Mouse (Mus musculus) WW6 (cell line): ENCODE data around the gene Prodh2.
"Not testable (repeated sequence)": the region's sequence is repeated elsewhere in the genome, so short reads cannot be mapped to it uniquely, and the experiment has no call there.

Experiments
- DNase-seq: peaks from one replicate; pipeline ENCODE4 v3.0.0-alpha.2; 2013; ENCODE audit warnings: low read depth, low spot score

Prodh2 gene

GRCm38 (mm10) chr7:30493401-30493931, at the start of gene Prodh2:
TSS of gene Prodh2 (plus strand) at chr7:30493622.
- no peak for DNase-seq

DNA sequence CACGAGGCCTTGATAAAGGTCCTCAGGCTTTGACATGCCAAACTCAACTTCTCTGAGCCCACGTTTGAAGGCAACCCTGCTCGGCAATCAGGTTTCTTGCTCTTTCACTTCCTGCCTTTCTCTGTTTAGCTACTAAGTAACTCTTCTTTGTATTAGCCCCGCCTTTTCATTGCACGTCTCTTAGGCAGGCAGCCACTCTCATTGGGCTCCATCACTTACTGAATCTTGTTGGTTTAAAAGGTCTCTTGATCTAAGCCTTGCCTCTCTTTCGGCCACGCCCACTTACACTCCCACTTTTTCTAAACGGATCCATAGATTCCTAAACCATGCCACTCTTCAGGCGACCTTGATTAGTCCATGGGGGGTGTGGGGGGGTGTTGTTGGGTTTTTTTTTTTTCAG, 49.7 kb upstream of the Prodh2 start:
- no peak for DNase-seq

- DNase-seq: no peak
Measured at GRCm38 (mm10) chr7:30444154-30444970, 49.1 kb upstream of the Prodh2 start.

GRCm38 (mm10) chr7:30444971-30445751, 48.3 kb upstream of the Prodh2 start, which contains the start of gene Aplp1:
TSS of gene Aplp1 (minus strand) at chr7:30445535.
- no peak for DNase-seq

DNA sequence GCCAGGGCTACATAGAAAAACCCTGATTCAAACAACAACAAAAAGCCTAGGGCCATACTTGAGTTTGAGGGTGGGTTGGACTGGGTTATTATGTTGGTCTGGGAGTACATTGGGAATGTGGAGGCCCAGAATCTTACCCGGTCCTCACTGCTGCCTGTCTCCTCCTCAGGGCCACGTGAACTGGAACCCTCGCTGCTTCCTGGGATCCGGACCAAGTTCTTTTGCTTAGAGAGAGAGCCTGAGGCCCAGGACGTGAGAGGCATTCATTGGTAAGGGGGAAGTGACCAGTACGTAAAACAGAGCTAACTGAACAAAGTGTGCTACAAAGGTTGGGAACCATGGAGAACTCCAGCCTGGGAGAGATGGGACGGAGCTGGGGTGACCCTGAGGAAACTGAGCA, 43.2 kb upstream of the Prodh2 start:
- DNase-seq: no peak

DNA sequence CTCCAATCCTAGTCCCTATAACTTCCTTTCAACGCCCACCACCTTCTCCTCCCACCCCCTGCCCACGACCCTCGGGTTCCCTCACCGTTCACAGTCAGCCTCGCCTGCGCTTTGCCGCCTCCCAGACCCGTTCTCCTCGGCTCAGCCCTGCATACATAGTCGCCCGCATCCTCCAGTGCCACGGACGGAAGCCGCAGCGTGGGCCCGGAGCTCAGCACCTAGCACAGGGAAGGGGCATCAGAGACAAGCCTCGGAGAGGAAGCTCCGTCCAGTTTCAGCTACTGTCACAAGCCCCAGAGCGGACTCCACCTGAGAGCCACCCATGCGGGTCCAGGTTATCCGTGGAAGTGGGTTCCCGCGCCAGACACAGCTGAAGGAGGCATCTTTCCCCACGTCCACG, 40.1 kb upstream of the Prodh2 start:
- DNase-seq: no peak

DNA sequence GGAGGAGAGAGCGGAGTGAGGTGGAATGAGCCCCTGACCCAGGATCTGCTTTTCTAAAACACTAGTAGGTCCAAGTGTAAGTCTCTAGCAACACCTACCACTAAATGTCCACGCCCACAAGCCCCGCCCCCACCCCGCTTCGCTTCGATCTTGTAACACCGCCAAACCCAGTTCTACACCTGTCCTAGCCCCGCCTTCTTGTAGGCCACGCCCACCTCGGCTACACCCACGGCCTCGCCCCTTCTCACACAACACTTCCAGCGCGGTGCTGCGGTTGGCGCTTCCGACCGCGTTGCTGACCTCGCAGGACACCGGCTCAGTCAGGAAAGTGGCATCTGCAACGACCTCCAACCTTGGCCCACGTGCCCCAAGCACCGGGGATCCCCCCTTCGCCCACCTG, 39.7 kb upstream of the Prodh2 start:
- peak; percentile 70 for DNase-seq

DNA sequence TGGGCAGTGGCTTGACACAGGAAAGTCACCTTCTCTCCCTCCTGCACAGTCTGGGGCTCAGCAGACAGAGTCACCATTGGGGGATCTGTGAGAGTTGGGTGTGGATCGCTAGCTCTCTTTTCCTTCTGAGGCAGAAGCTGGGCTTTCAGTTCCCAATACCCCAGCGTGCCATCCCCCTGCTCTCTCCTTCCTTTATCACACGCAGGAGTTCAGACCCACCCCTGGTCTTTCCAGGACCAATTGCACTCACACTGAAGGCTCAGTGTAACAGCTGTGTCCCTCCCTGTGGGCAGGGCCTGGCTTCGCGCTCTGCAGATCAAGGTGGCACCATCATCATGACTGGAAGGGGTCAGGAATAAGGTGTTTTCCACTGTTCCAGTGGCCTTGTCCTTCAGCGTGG, 39.2 kb upstream of the Prodh2 start:
- no peak for DNase-seq

GRCm38 (mm10) chr7:30456487-30456886, 36.9 kb upstream of the Prodh2 start:
- no peak for DNase-seq

GRCm38 (mm10) chr7:30456911-30457628, 36.4 kb upstream of the Prodh2 start:
- DNase-seq: no peak

GRCm38 (mm10) chr7:30457629-30458330, 35.6 kb upstream of the Prodh2 start, which contains the start of the genes Kirrel2 and Nphs1:
TSS of gene Kirrel2 (minus strand) at chr7:30457690.
TSS of gene Nphs1 (plus strand) at chr7:30458315.
- DNase-seq: no peak

DNA sequence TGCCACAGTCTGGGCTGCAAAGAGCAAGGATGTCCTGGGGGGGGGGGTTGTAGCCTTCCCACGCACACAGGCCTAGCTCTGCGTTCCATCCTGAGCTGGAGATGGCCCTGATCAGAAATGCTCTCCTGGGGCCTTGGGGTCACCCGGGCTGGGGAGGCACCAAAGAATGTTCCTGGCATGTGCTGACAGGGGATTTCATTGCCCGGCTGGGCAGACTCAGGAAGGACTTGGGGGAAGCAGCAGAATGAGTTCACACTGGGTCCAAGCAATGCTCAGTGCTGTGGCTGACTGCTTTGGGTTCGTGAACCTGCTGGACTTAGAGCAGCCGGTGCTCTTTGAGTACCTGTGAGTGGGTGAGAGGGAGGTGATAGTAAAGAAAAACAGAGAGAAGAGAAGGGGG, 33.9 kb upstream of the Prodh2 start:
- no peak for DNase-seq

GRCm38 (mm10) chr7:30463568-30463967, 29.9 kb upstream of the Prodh2 start:
- peak; percentile 50 for DNase-seq

- no peak for DNase-seq
Measured at GRCm38 (mm10) chr7:30463996-30464395, 29.4 kb upstream of the Prodh2 start.

DNA sequence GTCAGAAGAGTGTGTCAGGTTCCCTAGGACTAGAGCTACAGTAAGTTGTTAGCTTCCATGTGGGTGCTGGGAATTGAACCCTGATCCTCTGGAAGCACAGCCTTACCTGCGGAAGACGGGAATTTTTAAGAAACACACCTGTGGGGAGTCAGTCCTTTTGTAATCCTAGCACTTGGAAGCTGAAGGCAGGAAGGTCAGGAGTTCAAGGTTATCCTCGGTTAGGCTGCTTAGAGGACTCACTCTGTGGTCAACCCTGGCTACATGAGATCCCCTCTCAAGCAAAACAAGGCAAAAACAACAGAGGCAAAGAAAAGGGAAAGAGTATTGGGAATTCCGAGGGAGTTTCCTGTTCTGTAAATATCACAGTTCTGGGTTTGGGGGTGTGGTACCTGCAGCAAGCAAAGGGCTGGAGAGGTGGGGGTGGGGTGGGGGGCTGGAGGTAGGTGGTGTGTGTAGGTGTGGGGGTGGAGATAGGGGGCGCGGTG, 28.6 kb upstream of the Prodh2 start:
- DNase-seq: no peak

DNA sequence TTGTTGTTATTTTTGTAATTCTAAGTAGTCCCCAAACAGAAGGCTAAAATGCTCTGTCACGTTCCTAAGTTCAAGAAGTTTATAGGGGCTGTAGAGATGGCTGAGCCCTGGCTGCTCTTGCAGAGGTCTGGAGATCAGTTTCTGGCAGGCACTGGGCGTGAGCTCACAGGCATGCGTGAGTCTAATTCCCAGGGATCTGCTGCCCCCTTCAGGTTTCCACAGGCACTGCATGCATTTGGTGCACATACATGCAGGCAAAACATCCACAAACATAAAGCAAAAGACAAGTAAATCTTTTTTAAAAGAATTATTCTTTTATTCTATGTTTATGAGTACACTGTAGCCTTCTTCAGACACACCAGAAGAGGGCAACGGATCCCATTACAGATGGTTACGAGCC, 21.0 kb upstream of the Prodh2 start:
- DNase-seq: no peak

GRCm38 (mm10) chr7:30474999-30475398, 18.4 kb upstream of the Prodh2 start:
- DNase-seq: no peak

DNA sequence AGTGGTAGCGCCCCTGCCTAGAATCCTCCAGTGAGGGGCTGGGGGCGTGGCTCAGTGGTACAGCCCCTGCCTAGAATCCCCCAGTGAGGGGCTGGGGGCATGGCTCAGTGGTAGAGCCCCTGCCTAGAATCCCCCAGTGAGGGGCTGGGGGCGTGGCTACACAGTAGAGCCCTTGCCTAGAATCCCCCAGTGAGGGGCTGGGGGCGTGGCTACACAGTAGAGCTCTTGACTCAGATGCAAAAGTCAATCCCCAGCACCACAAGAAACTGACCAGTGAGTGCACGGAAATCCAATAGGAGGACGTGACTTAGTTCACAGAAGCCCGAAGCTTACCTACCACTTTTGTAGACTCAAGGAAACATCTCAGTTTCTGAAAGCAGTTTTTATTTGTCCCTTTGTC, 17.3 kb upstream of the Prodh2 start:
- DNase-seq: not testable (repeated sequence)

GRCm38 (mm10) chr7:30477415-30478381, 15.7 kb upstream of the Prodh2 start:
- no peak for DNase-seq

DNA sequence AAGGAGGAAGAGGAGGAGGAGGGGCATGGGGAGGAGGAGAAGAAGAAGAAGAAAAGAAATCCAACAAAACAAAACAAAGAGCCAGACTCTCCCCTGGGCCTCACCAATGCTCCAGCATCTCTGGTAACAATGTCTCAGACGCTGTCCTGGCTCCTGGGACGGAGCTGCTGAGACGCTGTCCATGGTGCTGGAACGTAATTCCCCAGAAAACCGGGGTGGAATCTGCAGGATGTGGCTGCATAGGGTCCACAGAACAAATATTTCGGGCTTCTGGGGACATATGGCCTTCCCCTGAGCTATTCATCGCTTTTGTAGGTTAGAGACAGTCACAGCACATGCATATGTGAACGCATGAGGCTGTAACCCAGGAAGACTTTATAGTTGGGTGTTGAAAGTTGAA, 9.2 kb upstream of the Prodh2 start:
- DNase-seq: no peak
